Mouse (Mus musculus): ENCODE results near the gene Upk3a. TPM values are rescaled to one million over a fixed set of nuclear protein-coding genes. Genes with fewer than 3 reads are reported as not detected.
A peak's percentile ranks its signal among the peaks of the same experiment; 100 is the strongest.
"Not testable (repeated sequence)": the region's sequence is repeated elsewhere in the genome, so short reads cannot be mapped to it uniquely, and the experiment has no call there.

Upk3a gene
- polyA plus RNA-seq, 1 experiment from 2014 or later: 74.8 TPM

DNA sequence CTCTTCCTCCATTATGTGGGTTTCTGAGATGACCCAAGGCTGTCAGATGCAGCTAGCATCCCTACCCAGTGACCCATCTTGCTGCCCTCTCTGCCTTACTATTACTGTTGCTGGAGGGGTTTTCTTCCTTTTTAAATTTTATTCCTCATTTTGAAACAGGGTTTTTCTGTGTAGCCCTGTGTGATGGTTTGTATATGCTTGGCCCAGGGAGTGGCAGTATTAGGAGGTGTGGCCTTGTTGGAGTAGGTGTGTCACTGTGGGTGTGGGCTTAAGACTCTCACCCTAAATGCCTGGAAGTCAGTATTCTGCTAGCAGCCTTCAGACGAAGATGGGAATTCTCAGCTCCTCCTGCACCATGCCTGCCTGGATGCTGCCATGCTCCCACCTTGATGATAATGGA, 11.7 kb downstream of the Upk3a start, which contains the start of gene Fam118a:
Fam118a (plus strand) TSS at position 301 of the 400 bp plus-strand sequence.
- not testable (repeated sequence) for H3K9me3 ChIP-seq (ENCODE audit: low read length); H3K4me1 ChIP-seq (ENCODE audit: insufficient read depth, low read length); H3K4me3 ChIP-seq (ENCODE audit: low read length); H3K4me2 ChIP-seq (replicated peaks; ENCODE audit: low read depth, low read length); H3K9ac ChIP-seq (replicated peaks; ENCODE audit: low read length); H3K27ac ChIP-seq (ENCODE audit: low read length); H3K27me3 ChIP-seq (ENCODE audit: insufficient read depth, low read length); H3K36me3 ChIP-seq (ENCODE audit: insufficient read depth, low read length); ATAC-seq (ENCODE audit: low FRiP score, low TSS enrichment)
- 63% methylated on average over 1 of the region's 1 CpGs for WGBS

DNA sequence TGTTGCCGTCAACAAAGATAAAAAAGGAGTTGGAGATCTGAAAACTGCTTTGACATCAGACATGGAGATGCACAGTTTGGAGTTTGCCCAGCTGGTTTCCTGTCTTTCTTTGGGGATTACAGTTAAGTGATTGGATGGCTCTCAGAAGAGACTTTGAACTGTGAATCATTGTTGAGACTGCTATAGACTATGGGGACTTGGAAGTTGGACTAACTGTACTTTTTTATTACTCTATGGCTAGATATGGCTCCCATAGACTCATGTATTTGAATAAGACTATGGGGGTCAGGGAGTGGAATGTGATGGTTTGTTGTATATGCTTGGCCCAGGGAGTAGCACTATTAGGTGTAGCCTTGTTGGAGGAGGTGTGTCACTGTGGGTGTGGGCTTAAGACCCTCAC, 13.7 kb downstream of the Upk3a start:
- H3K4me3 ChIP-seq (ENCODE audit: low read length); H3K27me3 ChIP-seq (ENCODE audit: insufficient read depth, low read length); H3K9ac ChIP-seq (replicated peaks; ENCODE audit: low read length); ATAC-seq (ENCODE audit: low FRiP score, low TSS enrichment); H3K4me2 ChIP-seq (replicated peaks; ENCODE audit: low read depth, low read length); H3K9me3 ChIP-seq (ENCODE audit: low read length); H3K36me3 ChIP-seq (ENCODE audit: insufficient read depth, low read length); H3K4me1 ChIP-seq (ENCODE audit: insufficient read depth, low read length); H3K27ac ChIP-seq (ENCODE audit: low read length): not testable (repeated sequence)
- WGBS: 76% methylated on average over 1 of the region's 1 CpGs

DNA sequence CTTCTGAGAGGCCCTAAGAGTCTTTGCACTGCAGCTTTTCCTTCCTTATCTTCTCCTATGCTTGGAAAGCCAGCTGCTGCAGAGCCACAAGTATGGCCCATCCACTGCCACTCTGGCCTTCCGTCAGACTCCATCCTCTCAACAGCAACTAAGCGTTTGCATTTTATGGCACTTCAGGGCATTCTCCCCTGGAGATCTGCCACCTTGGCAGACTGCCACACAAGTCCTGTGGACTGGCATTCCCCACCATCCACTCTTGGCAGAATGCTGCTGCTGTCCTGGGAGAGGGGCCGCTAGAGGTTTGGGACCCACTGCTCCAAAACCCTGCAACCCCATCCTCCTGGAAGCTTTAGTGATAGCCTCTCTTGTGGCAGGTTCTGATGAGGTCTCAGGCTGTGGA, 14.9 kb downstream of the Upk3a start:
- Histone ChIP-seq H3K9me3 (ENCODE audit: low read length) (no peaks in the 10 kb centered on the region), H3K27me3 (ENCODE audit: insufficient read depth, low read length) (no peaks in the 10 kb centered on the region; the same call in 1 of the 2 replicates), H3K27ac (ENCODE audit: low read length) (no peak overlapping the region), H3K4me2 (replicated peaks; ENCODE audit: low read depth, low read length) (no peak overlapping the region), H3K4me1 (ENCODE audit: insufficient read depth, low read length) (peaks cover 5% of the 10 kb centered on the region; the same call in 1 of the 2 replicates), H3K4me3 (ENCODE audit: low read length) (no peak overlapping the region), H3K36me3 (ENCODE audit: insufficient read depth, low read length) (no peaks in the 10 kb centered on the region), H3K9ac (replicated peaks; ENCODE audit: low read length) (no peak overlapping the region)
- 74% methylated on average over 3 of the region's 3 CpGs for WGBS
- ATAC-seq (ENCODE audit: low FRiP score, low TSS enrichment): no peak

DNA sequence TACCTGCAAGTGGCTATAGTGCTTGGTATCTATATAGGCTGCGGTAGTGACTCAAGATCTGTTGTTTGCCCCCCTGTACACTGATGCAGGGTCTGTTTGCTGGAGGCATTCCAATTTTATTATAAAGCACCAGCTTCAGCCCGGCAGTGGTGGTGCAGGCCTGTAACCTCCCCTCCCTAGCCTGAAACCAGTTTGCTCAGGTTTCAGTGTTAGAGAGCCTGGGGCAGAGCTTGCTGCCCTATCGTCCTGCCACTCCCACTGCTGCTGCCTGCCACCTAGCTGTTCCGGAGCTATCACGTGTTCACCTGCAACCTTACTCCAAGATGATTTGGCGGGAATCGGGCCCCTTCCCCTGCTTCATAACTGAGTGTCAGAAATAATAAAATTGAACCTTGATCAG, 17.0 kb downstream of the Upk3a start:
- H3K27me3 ChIP-seq (ENCODE audit: insufficient read depth, low read length); H3K9ac ChIP-seq (replicated peaks; ENCODE audit: low read length); H3K9me3 ChIP-seq (ENCODE audit: low read length); ATAC-seq (ENCODE audit: low FRiP score, low TSS enrichment); H3K36me3 ChIP-seq (ENCODE audit: insufficient read depth, low read length); H3K27ac ChIP-seq (ENCODE audit: low read length); H3K4me2 ChIP-seq (replicated peaks; ENCODE audit: low read depth, low read length); H3K4me3 ChIP-seq (ENCODE audit: low read length): not testable (repeated sequence)
- 26% methylated on average over 7 of the region's 7 CpGs for WGBS
- H3K4me1 ChIP-seq (ENCODE audit: insufficient read depth, low read length): peaks cover 14% of the 10 kb centered on the region; the same call in 1 of the 2 replicates

DNA sequence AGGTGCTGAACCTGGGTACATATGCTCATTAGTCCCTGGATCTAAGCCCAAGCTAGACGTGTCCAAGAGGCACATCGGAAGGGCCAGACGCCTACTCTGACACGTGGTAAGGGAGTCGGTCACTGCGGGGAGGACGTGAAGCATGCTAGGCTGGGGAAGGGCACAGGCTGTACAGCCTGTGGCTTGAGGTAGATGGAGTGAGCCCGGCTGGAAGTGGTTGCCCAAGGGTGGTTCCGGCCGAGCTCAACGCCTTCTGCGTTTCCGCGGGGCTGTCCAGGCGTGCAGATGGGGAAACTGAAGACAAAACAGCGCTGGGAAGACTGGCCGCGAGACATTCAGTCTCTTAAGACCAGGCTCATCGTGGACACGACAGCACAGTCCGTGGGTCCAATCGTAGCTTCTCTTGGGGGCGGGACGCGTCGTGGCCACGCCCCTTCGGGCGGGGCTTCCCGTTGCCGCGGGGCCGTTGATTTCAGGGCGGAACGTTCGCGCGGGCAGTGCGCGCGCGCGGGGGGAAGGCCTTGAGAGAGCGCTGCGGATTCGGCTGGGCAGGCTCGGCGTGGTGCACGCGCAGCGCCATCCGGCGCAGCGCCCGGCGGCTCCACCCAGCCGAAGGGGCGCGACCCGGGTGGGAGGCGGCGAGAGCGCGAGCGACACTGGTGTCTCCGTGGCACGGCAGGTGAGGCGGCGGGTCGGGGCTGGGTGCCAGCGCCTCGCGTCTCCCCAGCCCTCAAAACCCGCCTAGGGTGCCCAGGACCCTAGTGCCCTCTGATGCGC, 19.8 kb downstream of the Upk3a start:
- Histone ChIP-seq H3K4me2 (replicated peaks; ENCODE audit: low read depth, low read length) (peak overlapping the region; percentile 90), H3K27me3 (ENCODE audit: insufficient read depth, low read length) (no peaks in the 10 kb centered on the region; the same call in 1 of the 2 replicates), H3K27ac (ENCODE audit: low read length) (peak overlapping the region; percentile 63; the same call in 1 of the 2 replicates), H3K9ac (replicated peaks; ENCODE audit: low read length) (peak overlapping the region; percentile 77), H3K9me3 (ENCODE audit: low read length) (no peaks in the 10 kb centered on the region), H3K4me3 (ENCODE audit: low read length) (peak overlapping the region; percentile 73), H3K36me3 (ENCODE audit: insufficient read depth, low read length) (no peaks in the 10 kb centered on the region), H3K4me1 (ENCODE audit: insufficient read depth, low read length) (peaks cover 18% of the 10 kb centered on the region)
- under 1% methylated on average over 64 of the region's 75 CpGs for WGBS
- ATAC-seq (ENCODE audit: low FRiP score, low TSS enrichment): peak; percentile 94

DNA sequence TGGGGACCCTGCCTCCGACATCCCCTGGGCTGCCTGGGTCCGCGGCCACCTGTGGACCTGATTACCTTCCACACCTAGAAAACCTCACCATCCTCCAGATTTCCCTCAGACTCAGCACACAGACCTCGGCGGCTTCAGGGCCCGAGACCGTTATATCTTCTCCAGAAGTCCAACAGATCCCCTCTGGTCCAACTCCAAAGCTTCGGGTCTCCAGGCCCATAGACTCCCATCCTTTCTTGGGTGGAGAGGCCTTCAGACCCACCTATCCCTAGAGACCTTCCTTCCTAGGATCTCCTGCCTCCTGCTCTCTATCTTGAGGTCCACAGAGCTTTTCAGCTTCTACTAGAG, 20.4 kb downstream of the Upk3a start:
- Histone ChIP-seq H3K36me3 (ENCODE audit: insufficient read depth, low read length) (no peaks in the 10 kb centered on the region), H3K9me3 (ENCODE audit: low read length) (no peaks in the 10 kb centered on the region), H3K4me1 (ENCODE audit: insufficient read depth, low read length) (peaks cover 20% of the 10 kb centered on the region), H3K4me2 (replicated peaks; ENCODE audit: low read depth, low read length) (peak overlapping the region; percentile 90), H3K4me3 (ENCODE audit: low read length) (peak overlapping the region; percentile 73), H3K9ac (replicated peaks; ENCODE audit: low read length) (peak overlapping the region; percentile 77), H3K27ac (ENCODE audit: low read length) (no peak overlapping the region), H3K27me3 (ENCODE audit: insufficient read depth, low read length) (no peaks in the 10 kb centered on the region; the same call in 1 of the 2 replicates)
- no peak for ATAC-seq (ENCODE audit: low FRiP score, low TSS enrichment)
- WGBS: 5% methylated on average over 8 of the region's 8 CpGs

DNA sequence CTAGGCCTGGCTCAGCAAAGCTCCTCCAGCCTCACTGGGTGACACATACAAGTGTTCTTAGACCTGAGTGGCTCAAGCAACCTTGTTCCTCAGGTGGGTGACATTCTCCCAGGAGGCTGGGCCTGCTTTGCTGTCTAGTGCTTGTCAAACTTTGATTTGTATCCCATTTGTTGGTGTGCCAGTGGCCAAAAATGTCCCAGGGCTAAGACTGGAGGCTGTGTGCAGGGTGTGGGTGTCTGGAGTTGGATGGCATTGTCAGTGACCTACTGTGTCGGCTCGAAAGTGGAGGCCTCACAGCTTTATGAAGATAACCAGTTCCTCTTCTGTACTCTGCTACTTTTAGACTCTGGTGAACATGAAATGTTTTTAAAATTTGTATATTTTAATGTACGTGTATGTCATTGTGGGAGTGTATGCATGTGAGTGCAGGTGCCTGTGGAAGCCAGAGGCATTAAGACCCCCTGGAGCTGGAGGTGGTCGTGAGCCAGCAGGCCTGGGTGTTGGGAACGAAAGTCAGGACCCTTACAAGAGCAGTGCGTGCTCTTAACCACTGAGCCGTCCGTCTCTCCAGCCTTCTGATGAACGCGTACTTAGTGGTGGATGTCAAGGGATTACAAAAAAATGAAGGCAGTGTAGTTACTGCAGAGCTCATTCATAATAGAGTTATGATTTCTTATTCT, 24.7 kb downstream of the Upk3a start:
- H3K9me3 ChIP-seq (ENCODE audit: low read length): no peaks in the 10 kb centered on the region

DNA sequence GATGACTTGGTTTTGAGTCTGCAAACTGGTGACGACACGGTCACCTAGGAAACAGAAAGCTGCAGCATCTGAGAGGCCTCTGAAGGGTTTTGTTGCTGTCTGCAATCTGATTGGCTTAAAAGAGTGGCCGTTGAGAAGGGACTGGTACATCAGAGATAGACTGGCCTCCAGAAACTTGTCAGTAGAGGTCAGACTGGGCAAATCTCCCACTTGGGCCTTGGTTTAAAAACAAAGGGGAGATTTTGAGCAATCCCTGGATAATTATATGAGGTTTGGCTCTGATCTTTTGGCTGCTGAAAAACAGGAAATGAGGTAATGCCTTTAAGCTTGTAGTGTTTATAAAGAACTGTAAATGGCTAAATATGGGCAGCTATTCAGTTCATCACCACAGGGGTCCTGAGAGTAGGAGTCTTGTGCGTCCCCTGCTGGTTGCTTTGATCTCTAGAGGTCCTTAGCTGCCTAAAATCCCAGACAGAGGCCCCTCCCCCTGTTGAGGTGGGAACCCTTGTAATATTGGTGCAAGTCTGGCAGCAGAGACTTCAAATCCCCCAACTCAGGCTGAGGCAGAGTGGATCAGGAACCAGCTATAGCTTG, 25.5 kb downstream of the Upk3a start:
- Histone ChIP-seq H3K4me2 (replicated peaks; ENCODE audit: low read depth, low read length) (no peak overlapping the region), H3K9ac (replicated peaks; ENCODE audit: low read length) (no peak overlapping the region), H3K4me1 (ENCODE audit: insufficient read depth, low read length) (peaks cover 21% of the 10 kb centered on the region), H3K27me3 (ENCODE audit: insufficient read depth, low read length) (no peaks in the 10 kb centered on the region), H3K27ac (ENCODE audit: low read length) (peak overlapping the region; percentile 48), H3K9me3 (ENCODE audit: low read length) (no peaks in the 10 kb centered on the region), H3K36me3 (ENCODE audit: insufficient read depth, low read length) (peaks cover 15% of the 10 kb centered on the region), H3K4me3 (ENCODE audit: low read length) (no peak overlapping the region)
- ATAC-seq (ENCODE audit: low FRiP score, low TSS enrichment): peak; percentile 61
- 20% methylated on average over 4 of the region's 4 CpGs for WGBS

More for the DNA sequence above, 24.7 kb downstream of the Upk3a start:
- Histone ChIP-seq H3K4me3 (ENCODE audit: low read length) (no peak overlapping the region), H3K4me1 (ENCODE audit: insufficient read depth, low read length) (peaks cover 22% of the 10 kb centered on the region), H3K27ac (ENCODE audit: low read length) (peak overlapping the region; percentile 48), H3K4me2 (replicated peaks; ENCODE audit: low read depth, low read length) (no peak overlapping the region), H3K27me3 (ENCODE audit: insufficient read depth, low read length) (no peaks in the 10 kb centered on the region), H3K9ac (replicated peaks; ENCODE audit: low read length) (no peak overlapping the region), H3K36me3 (ENCODE audit: insufficient read depth, low read length) (peaks cover 10% of the 10 kb centered on the region; the same call in 1 of the 2 replicates)
- 86% methylated on average over 10 of the region's 10 CpGs for WGBS
- ATAC-seq (ENCODE audit: low FRiP score, low TSS enrichment): no peak

DNA sequence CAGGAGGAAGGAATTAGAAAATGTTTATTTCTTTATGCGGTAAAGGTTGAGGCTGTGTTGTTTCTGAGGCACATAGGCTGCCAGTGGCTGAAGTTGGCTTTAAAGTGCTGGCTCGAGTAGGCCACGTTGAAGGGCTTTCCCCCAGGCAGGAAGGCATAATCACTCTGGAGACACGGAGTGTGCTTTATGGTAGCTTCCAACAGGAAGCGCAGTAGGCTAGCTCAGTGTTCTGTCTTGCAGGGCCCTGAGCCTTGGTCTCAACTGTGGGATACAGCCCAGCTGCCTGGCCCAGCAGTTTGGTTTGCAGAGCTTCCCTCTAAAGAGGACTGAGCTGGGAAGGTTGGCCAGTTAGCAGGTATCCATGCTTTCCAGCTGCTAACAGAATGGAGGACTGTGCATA, 26.2 kb downstream of the Upk3a start:
- 52% methylated on average over 5 of the region's 5 CpGs for WGBS
- H3K4me2 ChIP-seq (replicated peaks; ENCODE audit: low read depth, low read length): no peak overlapping the region
- no peaks in the 10 kb centered on the region for H3K27me3 ChIP-seq (ENCODE audit: insufficient read depth, low read length)
- no peak for ATAC-seq (ENCODE audit: low FRiP score, low TSS enrichment)
- no peak overlapping the region for H3K4me3 ChIP-seq (ENCODE audit: low read length)
- 0 out of 2 replicates have a peak overlapping the region, but pooled peaks have one; percentile 15 for H3K9ac ChIP-seq (replicated peaks; ENCODE audit: low read length)
- peak overlapping the region; percentile 48 for H3K27ac ChIP-seq (ENCODE audit: low read length)
- H3K36me3 ChIP-seq (ENCODE audit: insufficient read depth, low read length): peaks cover 15% of the 10 kb centered on the region
- H3K4me1 ChIP-seq (ENCODE audit: insufficient read depth, low read length): peaks cover 14% of the 10 kb centered on the region
- H3K9me3 ChIP-seq (ENCODE audit: low read length): no peaks in the 10 kb centered on the region

All from kidney, embryonic 16.5 days (tissue).